Mouse (Mus musculus) midbrain, embryonic 15.5 days (tissue): ENCODE measurements around the gene Gmppb. TPM values are rescaled to one million over a fixed set of nuclear protein-coding genes. Genes with fewer than 3 reads are reported as not detected.
A peak's percentile ranks its signal among the peaks of the same experiment; 100 is the strongest.
"Not testable (repeated sequence)": the region's sequence is repeated elsewhere in the genome, so short reads cannot be mapped to it uniquely, and the experiment has no call there.

Experiments
- ATAC-seq: fragments of 200-750 bp; cut with Nextera tagmentation; replicated peaks from 2 replicates; pipeline ENCODE4 v1.8.0; 2017; ENCODE audit warnings: moderate TSS enrichment
- H3K27ac ChIP-seq: fragments of 300-500 bp; sonication (generic); 2 replicates; pipeline ENCODE4 v1.5.1; 2015; ENCODE audit warnings: mild to moderate bottlenecking, inconsistent platforms
- H3K27me3 ChIP-seq: fragments of 300-500 bp; sonication (generic); replicated peaks from 2 replicates; pipeline ENCODE4 v1.6.1; 2015; ENCODE audit warnings: inconsistent platforms
- H3K36me3 ChIP-seq: fragments of 300-500 bp; sonication (generic); replicated peaks from 2 replicates; pipeline ENCODE4 v1.6.1; 2015; ENCODE audit warnings: inconsistent platforms
- H3K4me1 ChIP-seq: fragments of 300-500 bp; sonication (generic); 2 replicates; pipeline ENCODE4 v1.6.1; 2015; ENCODE audit warnings: inconsistent platforms
- H3K4me2 ChIP-seq: fragments of 300-500 bp; sonication (generic); 2 replicates; pipeline ENCODE4 v1.6.1; 2015; ENCODE audit warnings: inconsistent platforms, mild to moderate bottlenecking, moderate library complexity
- H3K4me3 ChIP-seq: fragments of 300-500 bp; sonication (generic); 2 replicates; pipeline ENCODE4 v1.5.1; 2015; ENCODE audit warnings: mild to moderate bottlenecking, inconsistent platforms
- H3K9ac ChIP-seq: fragments of 300-500 bp; sonication (generic); 2 replicates; pipeline ENCODE4 v1.6.1; 2015; ENCODE audit warnings: mild to moderate bottlenecking, inconsistent platforms
- H3K9me3 ChIP-seq: fragments of 300-500 bp; sonication (generic); 2 replicates; pipeline ENCODE4 v1.6.1; 2016; ENCODE audit warnings: inconsistent platforms
- WGBS: fragments of 180-500 bp; shearing (Covaris S2); methylation state at CpG from one replicate; pipeline ENCODE4 v1.1.7; 2015; ENCODE audit warnings: mixed read lengths; 5-methylcytosine and 5-hydroxymethylcytosine counted together
- polyA plus RNA-seq: library from polyadenylated mRNA; unstranded; fragments of >200 nt; fragmentation: Nextera tagmentation; extraction: Ambion mirVana; gene quantifications from 2 replicates; pipeline ENCODE4 v1.2.1, GENCODE M21; 2015

Gene Gmppb
- polyA plus RNA-seq, result 19.6 and 22.0 TPM in 2 replicates

DNA sequence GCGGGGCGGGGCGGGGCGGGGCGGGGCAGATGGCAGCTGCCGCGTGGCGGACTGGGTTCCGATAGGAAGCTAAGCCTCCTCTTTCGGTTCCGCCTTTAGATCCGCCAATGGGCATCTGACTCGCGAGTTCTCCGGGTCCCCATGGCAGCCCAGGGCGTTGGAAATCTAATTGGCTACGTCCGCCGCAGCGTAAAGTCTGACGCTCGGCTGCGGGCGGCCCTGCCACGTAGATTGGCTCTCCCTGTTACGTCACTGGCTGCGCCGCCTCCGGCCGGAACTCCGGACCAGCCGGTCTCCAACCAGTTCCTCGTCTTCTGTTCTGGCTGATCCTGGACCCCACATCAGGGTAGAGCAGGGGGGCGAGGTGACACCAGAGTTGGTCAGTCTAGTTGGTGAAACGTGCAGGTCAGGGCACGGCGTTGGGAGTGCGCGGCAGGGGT, at the start of gene Gmppb:
Gmppb (plus strand) TSS at position 227 of the 440 bp plus-strand sequence.
- WGBS, result under 1% methylated on average over 37 of the region's 39 CpGs
- Histone ChIP-seq H3K4me1 (peaks cover 33% of the 10 kb centered on the region), H3K36me3 (peaks cover 27% of the 10 kb centered on the region), H3K4me2 (peak within 1 kb of the TSS; percentile 95), H3K27ac (peak within 1 kb of the TSS; percentile 56), H3K27me3 (no peaks in the 10 kb centered on the region), H3K9me3 (no peaks in the 10 kb centered on the region), H3K9ac (peak within 1 kb of the TSS; percentile 54), H3K4me3 (peak within 1 kb of the TSS; percentile 54)
- peak; percentile 94 for ATAC-seq

DNA sequence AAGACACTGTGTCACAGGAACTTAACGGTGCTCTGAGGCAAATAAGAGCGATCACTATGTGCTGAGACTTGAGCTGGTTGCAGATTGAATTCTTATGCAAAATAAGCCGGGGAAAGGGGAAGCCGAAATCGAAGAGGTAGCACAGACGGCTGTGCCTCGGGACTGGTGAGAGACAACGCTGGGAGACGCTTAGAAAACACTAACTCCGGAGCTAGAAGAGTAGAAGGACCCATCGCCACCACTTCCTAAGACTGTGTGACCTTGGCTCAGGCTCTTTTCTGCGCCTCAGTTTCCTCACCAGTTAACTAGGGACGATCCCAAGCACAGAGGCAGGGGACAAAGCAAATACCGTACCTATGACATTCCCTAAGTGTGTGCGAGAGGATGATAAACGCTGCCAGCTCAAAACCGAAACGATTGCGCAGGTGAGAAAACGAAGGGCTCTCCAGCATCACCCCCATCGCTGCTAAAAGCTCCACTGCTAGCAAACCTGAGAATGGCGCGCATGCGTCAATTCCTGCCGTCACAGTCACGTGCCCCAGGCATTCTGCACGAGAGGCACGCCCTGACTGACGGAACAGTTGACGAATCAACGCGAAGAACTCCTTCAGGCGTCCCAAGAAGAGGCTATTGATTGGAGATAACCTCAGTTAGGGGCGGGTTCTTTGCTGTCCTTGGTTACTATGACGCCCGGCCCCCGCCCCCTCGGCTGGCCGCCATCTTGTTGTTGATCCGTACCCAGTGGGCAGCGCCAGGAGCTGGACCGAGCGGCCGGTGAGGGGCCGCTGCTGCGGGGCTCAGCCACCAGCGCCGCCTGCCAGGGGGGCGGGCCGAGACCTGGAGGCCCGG, 46.9 kb upstream of the Gmppb start, which contains the start of gene Ip6k1:
Ip6k1 (plus strand) TSS at position 580 of the 849 bp plus-strand sequence.
- peak; percentile 99 for ATAC-seq
- Histone ChIP-seq H3K36me3 (no peaks in the 10 kb centered on the region), H3K4me2 (peak within 1 kb of the TSS; percentile 87)

DNA sequence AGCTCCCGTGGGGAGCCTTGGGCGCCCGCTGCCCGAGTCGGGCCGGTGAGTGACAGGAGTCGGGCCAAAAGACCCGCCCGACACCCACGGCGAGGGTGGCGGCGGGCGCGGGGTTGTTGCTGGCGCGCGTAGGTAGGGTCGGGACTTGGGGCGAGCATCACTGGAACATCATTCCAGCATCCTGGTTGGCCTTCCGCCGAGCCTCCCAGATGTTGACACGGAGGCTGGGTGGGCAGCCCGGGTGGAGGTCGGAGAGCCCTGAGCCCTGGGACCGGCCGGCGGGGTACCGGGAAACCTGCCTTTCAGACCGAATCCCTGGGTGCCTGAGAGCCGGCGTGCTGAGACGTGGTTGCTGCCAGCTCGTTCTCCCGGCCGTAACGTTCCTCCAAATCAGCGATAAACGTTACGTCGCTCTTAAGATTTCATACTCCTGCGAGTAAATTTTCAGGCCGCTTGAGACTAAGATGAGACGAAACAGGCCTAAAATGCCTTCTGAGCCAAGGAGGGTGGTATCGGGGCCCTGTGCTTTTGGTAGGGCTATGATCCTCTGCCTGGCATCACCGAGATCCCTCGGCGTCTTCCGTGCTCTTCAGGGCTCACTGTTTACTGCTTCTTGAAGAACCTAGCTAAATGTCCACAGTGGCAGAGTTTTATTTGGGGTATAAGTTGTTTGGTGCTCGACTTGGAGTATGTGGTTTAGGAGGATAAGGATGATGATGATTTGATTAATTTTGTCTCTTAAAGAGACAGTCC, 46.1 kb upstream of the Gmppb start:
- Histone ChIP-seq H3K36me3 (no peaks in the 10 kb centered on the region), H3K4me1 (peaks cover 37% of the 10 kb centered on the region), H3K4me3 (peak overlapping the region; percentile 89), H3K27me3 (no peaks in the 10 kb centered on the region), H3K9me3 (no peaks in the 10 kb centered on the region), H3K4me2 (peak overlapping the region; percentile 87), H3K9ac (peak overlapping the region; percentile 98), H3K27ac (peak overlapping the region; percentile 95)
- under 1% methylated on average over 50 of the region's 50 CpGs for WGBS
- ATAC-seq, result peak; percentile 62; the same call in 1 of the 2 replicates

More for the DNA sequence above, 46.9 kb upstream of the Gmppb start, which contains the start of gene Ip6k1:
- peak within 1 kb of the TSS; percentile 89 for H3K4me3 ChIP-seq
- no peaks in the 10 kb centered on the region for H3K9me3 ChIP-seq
- H3K27me3 ChIP-seq, result no peaks in the 10 kb centered on the region
- H3K4me1 ChIP-seq, result peaks cover 33% of the 10 kb centered on the region
- peak within 1 kb of the TSS; percentile 95 for H3K27ac ChIP-seq
- under 1% methylated on average over 51 of the region's 51 CpGs for WGBS
- H3K9ac ChIP-seq, result peak within 1 kb of the TSS; percentile 98

DNA sequence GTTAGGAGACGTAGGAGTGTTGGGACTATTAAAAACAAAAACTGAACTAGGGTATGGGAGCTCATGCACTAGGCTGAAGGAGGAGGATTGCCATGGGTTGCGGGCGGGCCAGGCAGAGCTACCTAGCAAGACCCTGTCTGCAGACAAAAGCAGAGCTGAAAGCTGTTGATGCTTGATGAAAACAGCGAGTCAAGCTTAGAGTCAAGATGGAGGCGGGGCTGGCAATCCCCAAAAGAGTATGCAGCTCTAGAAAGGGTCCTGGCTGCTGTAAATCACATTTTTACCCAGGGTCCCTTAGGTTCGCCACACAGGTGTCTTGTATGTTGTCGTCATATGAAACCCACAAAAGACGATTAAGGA, 45.5 kb upstream of the Gmppb start:
- H3K4me2 ChIP-seq, result peak overlapping the region; percentile 87
- H3K27ac ChIP-seq, result peak overlapping the region; percentile 95
- H3K36me3 ChIP-seq, result no peaks in the 10 kb centered on the region
- no peaks in the 10 kb centered on the region for H3K9me3 ChIP-seq
- H3K4me3 ChIP-seq, result peak overlapping the region; percentile 89
- peak overlapping the region; percentile 98 for H3K9ac ChIP-seq
- no peaks in the 10 kb centered on the region for H3K27me3 ChIP-seq
- WGBS, result 6% methylated on average over 8 of the region's 8 CpGs
- ATAC-seq, result no peak
- peaks cover 40% of the 10 kb centered on the region for H3K4me1 ChIP-seq

DNA sequence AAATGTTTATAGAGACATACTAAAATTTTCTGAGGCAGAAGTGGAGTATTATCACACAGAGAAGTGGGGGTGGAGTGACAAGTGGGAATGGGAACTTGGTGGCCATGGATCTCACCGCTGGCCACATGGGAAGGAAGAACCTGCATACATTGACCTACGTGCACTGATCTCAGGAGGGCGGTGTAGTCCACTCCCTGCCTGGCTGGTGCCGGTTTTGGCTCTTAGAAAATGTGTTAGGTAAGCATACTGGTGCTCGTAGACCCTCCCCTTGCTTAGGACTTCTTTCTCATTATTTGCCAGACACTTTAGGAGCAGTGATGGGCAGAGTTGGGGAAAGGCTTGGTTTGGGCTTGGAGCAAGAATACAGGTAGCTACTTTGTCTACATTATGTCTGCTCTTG, 41.0 kb upstream of the Gmppb start:
- peaks cover 34% of the 10 kb centered on the region for H3K4me1 ChIP-seq
- no peak overlapping the region for H3K27ac ChIP-seq
- no peak overlapping the region for H3K9ac ChIP-seq
- H3K4me3 ChIP-seq, result no peak overlapping the region
- 91% methylated on average over 5 of the region's 5 CpGs for WGBS
- no peaks in the 10 kb centered on the region for H3K36me3 ChIP-seq
- no peaks in the 10 kb centered on the region for H3K27me3 ChIP-seq
- H3K4me2 ChIP-seq, result no peak overlapping the region
- no peak for ATAC-seq
- no peaks in the 10 kb centered on the region for H3K9me3 ChIP-seq

DNA sequence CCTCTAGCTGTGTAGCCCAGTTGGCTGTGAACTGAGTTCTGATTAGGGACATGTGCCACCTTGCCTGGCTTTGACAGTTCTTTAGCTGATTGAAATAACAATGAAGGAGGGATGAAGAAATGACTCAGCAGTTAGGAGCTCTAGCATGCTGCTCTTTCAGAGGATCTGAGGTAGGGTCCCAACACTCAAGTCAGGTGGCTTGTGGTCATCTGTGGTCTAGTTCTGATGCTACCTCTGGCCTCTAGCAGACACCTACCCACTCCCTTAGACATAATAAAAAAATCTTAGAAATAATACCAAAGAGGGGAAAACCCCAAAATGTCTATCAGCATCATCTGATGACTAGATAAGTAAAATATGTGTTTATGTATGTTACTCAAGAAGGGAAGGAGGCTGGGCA, 38.7 kb upstream of the Gmppb start:
- Histone ChIP-seq H3K4me1 (peaks cover 14% of the 10 kb centered on the region), H3K36me3 (no peaks in the 10 kb centered on the region), H3K27ac (no peak overlapping the region), H3K4me2 (no peak overlapping the region), H3K27me3 (no peaks in the 10 kb centered on the region), H3K9me3 (no peaks in the 10 kb centered on the region), H3K9ac (no peak overlapping the region), H3K4me3 (no peak overlapping the region)
- no peak for ATAC-seq

DNA sequence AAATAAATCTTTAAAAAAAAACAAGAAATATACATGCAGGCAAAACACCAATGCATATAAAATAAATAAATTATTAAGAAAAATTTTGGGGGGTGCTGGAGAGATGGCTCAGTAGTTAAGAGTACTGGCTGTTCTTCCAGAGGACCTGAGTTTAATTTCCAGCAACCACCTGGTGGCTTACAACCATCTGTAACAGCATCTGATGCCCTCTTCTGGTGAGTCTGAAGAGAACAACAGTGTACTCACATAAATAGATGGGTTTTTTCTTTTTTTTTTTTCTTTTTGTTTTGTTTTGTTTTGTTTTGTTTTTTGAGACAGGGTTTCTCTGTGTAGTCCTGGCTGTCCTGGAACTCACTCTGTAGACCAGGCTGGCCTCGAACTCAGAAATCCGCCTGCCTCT, 35.5 kb upstream of the Gmppb start:
- 100% methylated on average over 2 of the region's 2 CpGs for WGBS
- H3K27ac ChIP-seq, H3K9me3 ChIP-seq, H3K27me3 ChIP-seq, H3K4me3 ChIP-seq, ATAC-seq, H3K9ac ChIP-seq, H3K4me2 ChIP-seq, H3K36me3 ChIP-seq, H3K4me1 ChIP-seq: not testable (repeated sequence)

DNA sequence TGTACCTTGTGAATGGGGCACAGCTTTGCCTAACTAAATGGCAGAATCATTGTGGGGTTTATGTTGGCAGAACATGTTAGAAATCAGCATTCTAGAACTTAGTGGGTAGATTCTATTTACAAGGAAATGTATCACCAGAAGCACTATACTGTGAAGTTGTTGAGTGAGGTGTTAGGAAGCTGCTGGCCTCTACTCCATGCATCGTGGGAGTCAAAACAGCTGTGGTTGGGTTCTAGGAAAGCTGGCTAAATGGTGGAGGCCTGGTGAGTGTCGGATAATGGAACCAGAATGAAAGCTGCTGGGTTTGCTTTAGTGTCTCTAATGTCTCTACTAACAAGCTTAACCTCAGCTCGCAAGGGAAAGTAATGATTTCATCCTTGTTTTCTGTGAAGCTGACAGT, 31.9 kb upstream of the Gmppb start:
- Histone ChIP-seq H3K9ac (no peak overlapping the region), H3K9me3 (no peaks in the 10 kb centered on the region), H3K4me2 (no peak overlapping the region), H3K27ac (no peak overlapping the region), H3K27me3 (no peaks in the 10 kb centered on the region), H3K4me3 (no peak overlapping the region), H3K4me1 (0 out of 2 replicates have a peak, but pooled peaks cover 3% of the 10 kb centered on the region), H3K36me3 (no peaks in the 10 kb centered on the region)
- no peak for ATAC-seq
- 73% methylated on average over 3 of the region's 3 CpGs for WGBS

DNA sequence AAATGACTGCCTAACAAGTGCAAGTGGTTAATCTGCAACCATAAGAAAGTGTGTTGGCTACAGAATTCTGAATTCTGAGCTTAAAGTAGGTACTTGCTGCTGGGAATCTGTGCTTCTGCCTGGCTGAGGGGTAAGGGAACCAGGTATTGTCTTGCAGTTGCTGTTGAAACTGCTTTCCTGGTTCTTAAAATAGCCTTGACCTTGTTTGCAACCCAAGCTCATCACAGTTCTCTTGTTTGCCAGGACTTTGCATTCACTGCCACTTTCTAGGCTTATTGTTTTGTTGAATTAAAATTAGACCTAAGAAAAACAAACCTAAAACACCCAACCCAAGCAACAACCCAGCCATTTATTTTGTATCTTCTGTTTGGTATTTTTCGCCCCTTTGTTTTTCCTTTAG, 28.3 kb upstream of the Gmppb start:
- H3K36me3 ChIP-seq, result no peaks in the 10 kb centered on the region
- no peak overlapping the region for H3K4me2 ChIP-seq
- WGBS, result 100% methylated on average over 1 of the region's 1 CpGs
- no peaks in the 10 kb centered on the region for H3K27me3 ChIP-seq
- no peak overlapping the region for H3K4me3 ChIP-seq
- no peak for ATAC-seq
- H3K9me3 ChIP-seq, result no peaks in the 10 kb centered on the region
- 0 out of 2 replicates have a peak, but pooled peaks cover 3% of the 10 kb centered on the region for H3K4me1 ChIP-seq
- no peak overlapping the region for H3K27ac ChIP-seq
- H3K9ac ChIP-seq, result no peak overlapping the region

DNA sequence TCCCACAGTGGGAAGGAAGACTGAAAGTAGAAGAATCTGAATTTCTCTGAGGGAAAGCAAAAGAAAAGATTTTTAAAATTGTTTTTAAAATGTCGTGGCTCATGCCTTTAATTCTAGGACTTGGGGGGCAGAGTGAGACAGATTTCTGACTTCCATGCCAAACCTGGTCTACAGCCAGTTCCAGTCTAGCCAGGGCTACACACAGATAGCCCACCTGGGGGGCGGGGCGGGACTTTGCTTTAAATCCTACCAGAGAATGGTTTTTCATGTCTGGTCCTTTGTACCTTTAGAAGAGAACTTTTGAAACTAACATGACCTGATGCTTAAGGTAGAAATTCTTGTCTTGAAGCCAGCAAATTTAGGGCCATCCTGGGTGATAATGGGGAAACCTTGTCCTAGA, 25.8 kb upstream of the Gmppb start:
- no peak for ATAC-seq
- H3K9ac ChIP-seq, result no peak overlapping the region
- H3K4me2 ChIP-seq, result no peak overlapping the region
- WGBS, result 94% methylated on average over 3 of the region's 3 CpGs
- no peaks in the 10 kb centered on the region for H3K9me3 ChIP-seq
- no peak overlapping the region for H3K4me3 ChIP-seq
- 0 out of 2 replicates have a peak, but pooled peaks cover 3% of the 10 kb centered on the region for H3K4me1 ChIP-seq
- H3K36me3 ChIP-seq, result peaks cover 13% of the 10 kb centered on the region
- no peaks in the 10 kb centered on the region for H3K27me3 ChIP-seq
- no peak overlapping the region for H3K27ac ChIP-seq

DNA sequence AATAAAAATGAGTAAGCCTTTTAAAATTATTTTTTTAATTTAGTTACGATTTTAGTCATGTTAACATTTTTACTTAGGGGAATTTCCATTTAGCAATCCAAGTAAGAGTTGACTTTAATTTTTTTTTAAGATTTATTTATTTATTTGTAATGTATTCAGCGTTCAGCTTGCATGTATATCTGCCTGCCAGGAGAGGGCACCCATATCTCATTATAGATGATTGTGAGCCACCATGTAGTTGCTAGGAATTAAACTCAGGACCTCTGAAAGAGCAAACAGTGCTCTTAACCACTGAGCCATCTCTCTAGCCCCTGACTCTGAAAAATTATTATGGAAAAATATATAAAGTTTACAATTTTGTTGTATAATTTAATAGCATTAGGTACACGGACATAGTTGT, 22.5 kb upstream of the Gmppb start:
- 95% methylated on average over 3 of the region's 3 CpGs for WGBS
- peaks cover 13% of the 10 kb centered on the region for H3K36me3 ChIP-seq

DNA sequence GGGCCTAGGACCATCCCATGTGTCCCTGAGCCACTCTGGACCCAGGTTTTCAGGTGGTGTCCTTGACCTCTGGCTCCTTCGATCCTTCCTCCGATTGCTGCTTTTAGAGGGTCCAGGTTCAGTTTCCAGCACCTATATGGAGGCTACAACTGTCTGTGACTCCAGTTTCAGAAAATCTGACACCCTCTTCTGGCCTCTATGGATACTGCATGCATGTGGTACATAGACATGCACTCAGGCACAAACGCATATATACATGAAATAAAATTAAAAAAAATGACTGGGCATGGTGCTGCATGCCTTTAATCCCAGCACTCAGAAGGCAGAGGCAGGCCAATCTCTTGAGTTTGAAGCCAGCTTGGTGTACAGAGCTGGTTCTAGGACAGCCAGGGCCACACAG, 21.2 kb upstream of the Gmppb start:
- H3K4me1 ChIP-seq, result no peaks in the 10 kb centered on the region
- H3K4me2 ChIP-seq, result no peak overlapping the region
- H3K36me3 ChIP-seq, result peaks cover 15% of the 10 kb centered on the region
- no peak overlapping the region for H3K9ac ChIP-seq
- no peaks in the 10 kb centered on the region for H3K9me3 ChIP-seq
- no peak overlapping the region for H3K27ac ChIP-seq
- ATAC-seq, result no peak
- no peaks in the 10 kb centered on the region for H3K27me3 ChIP-seq
- no peak overlapping the region for H3K4me3 ChIP-seq
- 96% methylated on average over 3 of the region's 3 CpGs for WGBS

More for the DNA sequence above, 22.5 kb upstream of the Gmppb start:
- H3K4me3 ChIP-seq, result no peak overlapping the region
- no peak for ATAC-seq
- H3K9me3 ChIP-seq, result no peaks in the 10 kb centered on the region
- no peak overlapping the region for H3K9ac ChIP-seq
- no peak overlapping the region for H3K27ac ChIP-seq
- H3K27me3 ChIP-seq, result no peaks in the 10 kb centered on the region
- H3K4me2 ChIP-seq, result no peak overlapping the region
- no peaks in the 10 kb centered on the region for H3K4me1 ChIP-seq
